Mouse (Mus musculus) cortical plate, adult 2 months (tissue): ENCODE data around the gene Dlg4.

ENCODE experiments used
- CTCF ChIP-seq: fragments of 200-500 bp; IDR thresholded peaks from 2 replicates; pipeline ENCODE4 v1.5.1; 2011; ENCODE audit warnings: mild to moderate bottlenecking, control low read depth, low read length; ENCODE audit not compliant: insufficient read depth; ENCODE audit errors: extremely low read depth
- POLR2A ChIP-seq: fragments of 200-500 bp; IDR thresholded peaks from 2 replicates; pipeline ENCODE4 v1.6.1; 2011; ENCODE audit warnings: mild to moderate bottlenecking, low read length, control low read depth; ENCODE audit not compliant: insufficient read depth; ENCODE audit errors: extremely low read depth

DNA sequence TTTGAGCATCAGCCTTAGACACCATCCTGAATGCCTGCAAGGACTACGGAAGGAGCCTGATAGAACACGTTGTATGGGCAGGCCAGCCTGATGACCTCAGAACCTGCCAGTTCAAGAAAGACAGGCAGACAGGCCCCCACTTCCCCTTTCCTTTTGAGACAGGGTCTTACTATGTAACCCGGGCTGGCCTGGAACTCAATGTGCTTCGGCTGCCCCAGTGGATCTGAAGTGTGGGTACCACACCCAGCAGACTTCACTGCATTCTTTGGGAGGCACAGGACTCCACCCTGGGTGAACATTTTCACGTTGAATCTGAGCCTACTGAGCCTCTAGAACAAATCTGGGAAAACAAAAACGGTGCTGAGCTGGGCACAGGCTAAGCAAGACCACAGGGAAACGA lies 21.4 kb downstream of the Dlg4 start:
- no peak for TF ChIP-seq POLR2A
- TF ChIP-seq CTCF, result no peak
